Mouse (Mus musculus) 3134 (cell line): ENCODE measurements at regions not wholly inside any gene's neighbourhood (a gene's known extent, or its start where the extent isn't known, plus 50 kb on each side); places are given as distances from the start of the nearest gene placed in this dataset.
A peak's percentile ranks its signal among the peaks of the same experiment; 100 is the strongest.

Experiments used
- DNase-seq: peaks from one replicate; pipeline ENCODE4 v3.0.0-alpha.2; 2011; ENCODE audit warnings: low spot score; ENCODE audit not compliant: insufficient read length; ENCODE audit errors: extremely low read depth

DNA sequence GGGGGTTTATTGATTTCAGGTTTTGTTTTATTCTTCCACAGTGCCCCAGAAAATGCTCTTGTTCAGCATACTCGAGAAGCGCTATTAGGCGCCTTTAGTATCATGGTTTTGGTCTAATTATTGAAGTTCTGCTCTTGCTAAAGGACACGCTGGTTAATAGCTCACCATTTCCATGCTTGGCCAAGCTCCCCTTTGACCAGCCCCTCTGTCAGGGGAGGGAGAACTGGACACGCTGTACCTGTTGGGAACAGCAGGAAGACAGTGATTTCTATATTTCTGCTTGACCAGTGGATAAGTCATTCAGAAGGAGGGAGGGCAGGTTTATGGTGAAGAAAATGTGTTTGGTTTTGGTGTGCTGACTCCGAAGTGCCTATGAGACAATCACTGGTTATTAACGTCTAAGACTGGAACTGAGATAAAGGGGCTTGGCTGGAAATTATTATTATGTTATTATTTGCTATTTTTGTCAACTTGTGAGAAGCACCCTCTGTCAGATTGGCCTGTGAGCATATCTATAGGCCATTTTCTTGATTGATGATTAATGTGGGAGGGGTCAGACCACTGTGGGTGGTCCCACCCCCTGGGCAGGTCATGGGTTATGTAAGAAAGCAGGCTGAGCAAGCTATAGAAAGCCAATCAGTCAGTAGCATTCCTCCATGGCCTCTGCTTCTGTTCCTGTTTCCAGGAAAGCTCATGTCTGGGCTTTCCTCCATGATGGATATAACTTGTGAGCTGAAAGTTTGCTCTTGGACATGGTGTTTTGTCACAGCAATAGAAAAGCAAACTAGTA lies 51.2 kb upstream of the Tanc2 start:
- DNase-seq = no peak

DNA sequence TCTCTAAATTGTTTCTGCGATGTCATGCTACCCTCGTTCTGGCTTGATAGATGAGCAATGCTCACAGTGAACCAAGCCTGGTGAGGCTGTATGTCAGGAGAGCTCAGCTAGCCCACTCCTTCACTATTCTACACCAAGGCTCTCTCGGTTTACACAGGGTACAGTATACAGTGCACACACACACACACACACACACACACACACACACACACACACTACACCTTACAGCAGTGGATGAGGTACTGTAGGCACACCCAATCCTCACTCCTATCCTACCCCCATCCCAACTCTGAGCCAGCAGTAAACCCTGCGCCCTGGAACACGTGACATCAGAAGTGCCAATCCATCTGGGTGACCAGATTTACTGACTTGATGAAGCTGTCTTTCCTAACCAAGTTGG lies 57.2 kb upstream of the Tanc2 start:
- DNase-seq = no peak

DNA sequence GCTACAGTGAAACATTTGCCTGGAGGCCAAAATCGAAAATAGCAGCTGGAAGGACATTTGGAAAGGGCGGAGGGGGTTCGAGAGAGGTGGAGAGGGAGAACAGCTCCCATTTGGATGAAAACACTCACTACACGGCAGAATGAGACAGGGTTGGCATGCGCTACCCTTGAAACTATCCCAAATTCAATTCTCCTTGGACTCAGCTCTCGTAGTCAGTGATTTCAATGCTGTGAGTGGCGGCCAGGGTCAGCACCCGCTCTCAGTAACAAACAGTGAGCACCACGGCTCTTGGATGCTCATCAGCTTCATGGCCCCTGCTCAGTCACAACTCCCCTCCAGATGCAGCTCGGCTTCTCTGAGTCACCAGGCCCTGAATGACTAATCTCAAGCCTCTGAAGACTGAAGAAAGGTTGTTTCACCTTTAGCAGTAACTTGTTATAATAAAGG lies 59.1 kb upstream of the Tanc2 start:
- no peak for DNase-seq

DNA sequence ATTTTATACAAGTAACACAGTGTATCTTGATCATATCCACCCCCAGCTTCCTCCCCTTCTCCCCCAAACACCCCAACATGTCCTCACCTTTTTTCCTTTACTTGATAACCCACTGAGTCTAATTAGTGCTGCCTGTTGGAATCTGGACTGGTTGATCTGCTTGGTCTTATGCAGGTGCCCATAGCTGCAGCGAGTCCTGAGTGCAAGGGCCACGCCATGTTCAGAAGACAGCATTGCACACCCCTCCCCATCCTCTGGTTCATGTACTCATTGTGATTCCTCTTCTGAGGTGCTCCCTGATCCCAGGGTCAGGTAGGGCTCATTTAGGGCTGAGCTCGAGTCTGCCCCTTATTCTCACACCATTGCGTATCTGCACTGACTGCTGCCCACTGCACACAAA lies 63.7 kb upstream of the Tanc2 start:
- DNase-seq = no peak

DNA sequence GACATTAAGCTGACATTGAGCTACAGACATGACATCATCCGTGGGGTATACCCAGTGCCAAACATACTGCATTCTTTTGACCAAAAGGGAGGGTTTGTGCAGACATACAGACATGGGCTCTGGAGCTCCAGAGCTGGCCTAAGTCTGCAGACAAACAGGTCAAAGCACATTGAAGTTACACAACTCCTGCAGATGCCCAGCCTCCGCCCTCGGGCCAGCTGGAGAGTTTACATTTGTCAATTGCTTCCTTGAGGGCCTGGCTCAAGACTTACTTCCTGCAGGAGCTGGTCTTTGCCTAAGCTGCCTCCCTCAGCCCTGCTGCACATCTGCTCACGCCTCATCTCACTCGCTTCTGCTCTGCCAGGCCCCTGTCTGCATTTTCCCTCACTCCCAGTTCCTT lies 64.2 kb upstream of the Tanc2 start:
- peak; percentile 19 for DNase-seq

DNA sequence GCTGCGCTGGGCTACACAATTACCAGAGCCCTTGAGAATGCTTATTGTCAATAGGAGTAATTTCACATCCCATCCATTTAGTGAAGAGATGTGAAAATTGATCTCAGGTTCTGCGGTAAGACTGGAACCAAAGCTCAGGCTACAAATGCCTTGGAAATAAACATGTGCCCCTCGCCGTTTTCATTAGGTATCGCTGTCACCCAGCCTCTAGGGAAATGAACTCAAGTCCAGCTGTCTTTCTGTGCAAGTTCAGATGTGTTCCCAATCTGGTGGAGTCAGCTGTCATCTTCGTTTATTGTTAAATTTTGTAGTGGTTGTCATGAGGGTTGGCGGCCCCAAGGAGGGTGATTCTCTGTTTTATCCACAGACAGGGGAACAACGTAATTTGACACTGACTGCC lies 65.4 kb upstream of the Tanc2 start:
- no peak for DNase-seq

DNA sequence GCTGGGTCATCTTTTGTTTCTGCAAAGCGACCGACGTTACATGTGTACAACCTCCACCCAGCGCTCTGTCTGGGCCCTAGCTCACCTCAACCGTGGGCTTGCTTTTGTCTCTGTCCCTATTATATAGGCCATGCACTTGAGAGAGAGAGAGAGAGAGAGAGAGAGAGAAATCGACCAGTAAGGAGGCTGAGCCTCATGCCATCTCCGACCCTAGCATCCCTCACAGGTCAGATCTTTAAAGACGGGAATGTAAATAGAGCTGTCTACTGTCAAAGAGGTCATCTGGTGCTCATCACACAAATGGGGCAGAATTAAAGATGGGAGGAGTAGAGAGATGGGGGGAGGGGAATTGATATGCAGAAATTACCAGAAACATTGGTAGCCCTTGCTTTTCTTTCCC lies 66.0 kb upstream of the Tanc2 start:
- no peak for DNase-seq

DNA sequence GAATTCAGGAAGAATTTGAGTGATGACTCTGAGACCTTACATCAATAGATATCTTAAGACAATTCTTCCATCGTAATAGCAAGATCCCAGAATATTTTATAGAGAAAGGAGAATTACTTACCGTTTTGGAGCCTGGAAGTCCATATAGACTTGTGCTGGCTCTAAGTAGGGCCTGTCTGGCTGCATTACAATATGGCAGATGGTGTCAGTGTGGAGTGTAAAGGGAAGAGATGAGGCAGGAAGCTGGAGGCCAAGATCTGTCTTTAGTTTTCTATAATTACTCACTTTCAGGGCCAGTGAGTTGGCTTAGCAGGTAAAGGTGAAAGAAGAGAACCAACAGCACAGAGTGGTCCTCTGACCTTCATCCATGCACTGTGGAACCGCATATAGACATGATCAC lies 63.9 kb upstream of the March10 start:
- DNase-seq = no peak

DNA sequence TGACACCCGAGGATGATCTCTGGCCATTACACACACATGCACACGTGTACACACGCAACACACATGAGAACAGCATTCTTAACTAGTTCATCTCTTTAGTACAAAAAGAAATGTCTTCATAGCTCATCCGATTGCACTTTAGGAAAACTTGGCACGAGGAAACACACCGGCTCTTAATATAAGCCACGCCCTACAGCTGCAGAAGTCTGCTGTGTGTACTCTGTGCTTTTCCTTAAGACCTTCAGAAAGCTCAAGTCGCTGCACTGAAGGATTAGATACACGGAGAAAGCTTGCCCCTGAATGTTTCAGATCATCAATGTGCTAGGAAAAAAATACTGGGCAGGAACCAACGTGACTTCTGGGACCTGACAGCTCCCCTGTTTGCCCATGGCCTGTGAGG lies 56.7 kb upstream of the March10 start:
- DNase-seq = no peak

DNA sequence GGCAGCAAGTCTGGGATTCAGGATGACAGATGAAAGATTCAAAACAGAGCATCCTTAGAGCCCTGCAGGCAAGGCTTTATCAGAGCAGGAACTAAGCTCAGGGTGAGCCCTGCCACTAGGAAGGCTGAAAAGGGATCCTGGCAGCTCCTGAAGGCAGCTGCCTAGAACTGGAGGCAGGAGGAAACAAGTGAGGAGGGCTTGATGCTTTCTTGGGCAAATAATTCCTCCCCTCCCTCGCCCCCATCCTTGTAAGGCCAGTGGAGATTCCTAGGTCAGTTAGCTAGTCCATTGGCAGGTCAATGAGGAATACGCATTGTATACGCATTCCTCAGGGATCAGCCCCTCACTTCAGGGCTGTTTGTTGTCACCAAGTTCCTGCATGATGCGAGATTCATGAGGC lies 54.1 kb upstream of the March10 start:
- no peak for DNase-seq

DNA sequence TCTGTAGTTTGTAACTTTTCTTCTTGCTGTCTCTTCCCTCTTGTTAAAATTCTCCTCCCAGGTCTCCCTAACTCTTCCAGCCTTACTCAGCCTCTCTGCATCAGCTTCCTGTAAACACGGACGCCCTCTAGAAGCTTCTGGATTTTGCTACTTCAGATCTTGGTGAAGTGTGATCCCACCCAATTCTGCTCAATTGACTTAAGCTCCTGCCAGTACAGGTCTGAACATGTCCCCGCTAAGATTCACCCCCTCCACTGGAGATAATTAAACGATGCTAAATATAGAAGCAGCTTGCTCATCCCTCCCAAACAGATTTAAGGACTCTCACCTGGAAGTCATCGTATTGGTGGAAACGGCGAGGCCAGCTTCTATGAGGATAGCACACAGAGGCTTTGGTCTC lies 53.5 kb upstream of the March10 start:
- DNase-seq = no peak

DNA sequence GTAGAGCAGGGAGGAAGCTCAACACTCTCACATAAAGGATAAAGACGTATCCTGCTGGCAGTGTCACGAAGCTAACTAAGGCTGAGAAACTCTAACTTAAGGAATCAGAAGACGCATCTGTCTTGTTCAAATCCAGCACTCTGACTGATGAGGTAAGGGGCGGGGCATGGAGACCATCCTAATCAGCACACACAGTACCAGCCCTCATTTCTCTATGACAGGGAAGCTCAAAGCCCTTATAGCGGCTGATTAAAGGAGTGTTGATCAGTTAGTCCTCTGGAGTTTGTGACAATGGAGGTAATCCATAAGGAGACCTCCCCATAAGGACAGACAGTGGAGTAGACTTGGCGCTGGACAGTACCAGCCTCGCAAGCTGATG lies 52.1 kb upstream of the March10 start:
- DNase-seq = no peak

DNA sequence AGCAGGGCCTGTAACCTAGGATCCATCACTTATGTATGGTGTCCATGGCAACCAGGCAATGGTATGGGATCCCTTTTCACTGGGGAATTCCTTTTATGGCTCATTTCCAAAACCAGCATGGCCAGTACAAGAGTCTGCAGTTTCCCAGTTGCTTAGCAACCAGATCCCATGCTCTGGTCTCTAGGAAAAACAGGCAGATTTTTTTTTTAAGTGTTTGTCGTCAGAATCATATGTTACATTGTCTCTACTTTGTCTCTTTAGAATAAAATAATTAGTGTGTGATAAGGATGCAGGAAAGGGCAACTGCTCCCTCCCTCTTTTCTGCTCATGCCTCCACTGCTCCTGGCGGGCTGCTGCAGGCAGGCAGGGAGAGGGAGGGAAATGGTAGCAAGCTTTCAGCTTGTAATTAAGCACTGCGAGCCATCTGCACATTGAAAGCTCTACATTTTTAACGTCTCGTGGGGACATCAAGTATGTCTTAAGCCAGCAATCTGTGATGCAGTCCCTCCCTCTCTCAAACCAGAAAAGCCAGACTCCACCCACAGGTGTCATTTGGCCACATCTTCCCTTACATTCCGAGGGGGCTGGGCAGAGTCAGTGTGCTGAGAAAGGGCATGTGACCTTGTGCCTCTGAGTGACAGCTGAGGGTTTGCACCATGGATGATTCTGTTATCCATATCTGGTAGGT lies 51.6 kb upstream of the March10 start:
- no peak for DNase-seq

DNA sequence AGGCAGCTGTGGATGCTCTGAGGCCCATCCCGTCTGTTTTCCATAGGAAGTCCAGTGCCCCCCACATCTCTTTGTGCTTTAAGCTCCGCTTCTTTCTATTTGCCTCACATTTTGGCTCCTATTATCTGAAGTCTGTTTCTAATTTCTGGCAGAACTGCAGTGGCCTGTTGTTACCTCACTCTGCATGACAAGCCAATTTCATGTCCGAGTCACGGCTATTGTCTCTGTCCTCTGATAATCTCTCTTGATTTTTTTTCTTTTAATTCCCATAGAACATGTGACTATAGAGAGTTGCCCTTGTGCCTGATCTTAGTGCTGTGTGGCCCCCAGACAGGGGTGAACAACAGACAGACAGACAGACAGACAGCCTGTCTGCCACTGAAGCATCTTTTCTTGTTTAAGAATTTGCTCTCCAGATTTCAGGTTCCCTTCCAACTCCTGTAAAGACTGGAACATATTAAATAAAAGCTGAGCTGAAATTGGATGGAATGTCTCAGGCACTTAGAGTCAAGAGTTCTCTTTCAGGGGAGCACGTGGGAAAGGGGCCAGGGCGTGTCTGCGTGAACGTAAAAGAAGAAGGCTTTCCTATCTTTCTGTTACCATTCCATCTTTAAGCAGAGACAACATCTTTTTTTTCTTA lies 50.9 kb upstream of the March10 start:
- DNase-seq = no peak
